Mouse (Mus musculus): ENCODE measurements around the gene Lrfn2. TPM values are rescaled to one million over a fixed set of nuclear protein-coding genes. Genes with fewer than 3 reads are reported as not detected.

The Lrfn2 gene
- total RNA-seq, 4 experiments from 2014 or later, result 34.9 to 42.6 (median 36.9) TPM

GRCm38 (mm10) chr17:48963740-48964139 is 31.6 kb downstream of the Lrfn2 start:
- no peak for DNase-seq (ENCODE audit: low spot score in 2 of 2)

GRCm38 (mm10) chr17:48968304-48968703 is 36.1 kb downstream of the Lrfn2 start:
- no peak for DNase-seq (ENCODE audit: low spot score in 2 of 2)

GRCm38 (mm10) chr17:48971296-48971695 is 39.1 kb downstream of the Lrfn2 start:
- no peak for DNase-seq (ENCODE audit: low spot score in 2 of 2)

- DNase-seq (ENCODE audit: low spot score in 2 of 2), result no peak
Observed at GRCm38 (mm10) chr17:48972866-48973265, 40.7 kb downstream of the Lrfn2 start.

- no peak for DNase-seq (ENCODE audit: low spot score in 2 of 2)
Observed at GRCm38 (mm10) chr17:48973394-48973793, 41.2 kb downstream of the Lrfn2 start.

GRCm38 (mm10) chr17:48975055-48975454 is 42.9 kb downstream of the Lrfn2 start:
- DNase-seq (ENCODE audit: low spot score in 2 of 2), result no peak

- peak; percentile 65 to 68 for DNase-seq (ENCODE audit: low spot score in 2 of 2)
Observed at GRCm38 (mm10) chr17:48976611-48977022, 44.4 kb downstream of the Lrfn2 start.

GRCm38 (mm10) chr17:48995256-48995993 is 63.2 kb downstream of the Lrfn2 start:
- no peak for DNase-seq (ENCODE audit: low spot score in 2 of 2)

GRCm38 (mm10) chr17:48999463-49000227 is 67.5 kb downstream of the Lrfn2 start:
- no peak for DNase-seq (ENCODE audit: low spot score in 2 of 2)

- no peak for DNase-seq (ENCODE audit: low spot score in 2 of 2)
Observed at GRCm38 (mm10) chr17:49009384-49010073, 77.3 kb downstream of the Lrfn2 start.

GRCm38 (mm10) chr17:49013876-49014600 is 81.9 kb downstream of the Lrfn2 start:
- DNase-seq (ENCODE audit: low spot score in 2 of 2), result no peak

- no peak for DNase-seq (ENCODE audit: low spot score in 2 of 2)
Observed at GRCm38 (mm10) chr17:49015368-49015767, 83.2 kb downstream of the Lrfn2 start.

- no peak for DNase-seq (ENCODE audit: low spot score in 2 of 2)
Observed at GRCm38 (mm10) chr17:49016229-49016628, 84.0 kb downstream of the Lrfn2 start.

GRCm38 (mm10) chr17:49017438-49018415 is 85.5 kb downstream of the Lrfn2 start:
- DNase-seq (ENCODE audit: low spot score in 2 of 2), result no peak

- no peak for DNase-seq (ENCODE audit: low spot score in 2 of 2)
Observed at GRCm38 (mm10) chr17:49018774-49019488, 86.8 kb downstream of the Lrfn2 start.

GRCm38 (mm10) chr17:49029556-49030268 is 97.5 kb downstream of the Lrfn2 start:
- no peak for DNase-seq (ENCODE audit: low spot score in 2 of 2)

GRCm38 (mm10) chr17:49030269-49030615 is 98.1 kb downstream of the Lrfn2 start:
- no peak for DNase-seq (ENCODE audit: low spot score in 2 of 2)

GRCm38 (mm10) chr17:49030841-49031240 is 98.7 kb downstream of the Lrfn2 start:
- DNase-seq (ENCODE audit: low spot score in 2 of 2), result no peak

- DNase-seq (ENCODE audit: low spot score in 2 of 2), result no peak
Observed at GRCm38 (mm10) chr17:49031790-49032189, 99.6 kb downstream of the Lrfn2 start.
